Mouse (Mus musculus) liver (tissue): Measurements from ENCODE around the gene Ilf3.

Experiments
- DNase-seq: peaks from one replicate; pipeline ENCODE4 v3.0.0-alpha.2; 2020; ENCODE audit warnings: mixed read lengths

The Ilf3 gene

GRCm38 (mm10) chr9:21405525-21405924 is 37.9 kb downstream of the Ilf3 start:
- no peak for DNase-seq

DNA sequence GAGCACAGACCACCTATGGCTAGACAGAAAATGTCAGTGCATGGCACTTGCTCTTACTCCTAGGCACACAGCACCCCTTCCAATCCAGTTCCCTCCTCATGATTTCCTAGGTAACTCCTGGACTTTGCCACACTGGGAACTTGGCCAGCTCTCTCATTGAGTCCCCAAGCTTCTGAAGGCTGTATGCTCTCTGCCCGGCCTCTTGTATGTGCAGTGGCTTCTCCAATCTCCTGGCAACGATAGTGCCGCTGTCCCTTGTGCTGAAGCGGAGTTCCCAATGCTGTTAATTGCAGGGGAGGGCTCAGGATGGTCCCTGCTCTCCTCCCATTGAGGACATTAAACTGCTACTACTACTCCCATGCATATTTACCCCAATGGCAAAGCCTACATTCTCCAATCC is 40.3 kb downstream of the Ilf3 start:
- peak; percentile 20 for DNase-seq

DNA sequence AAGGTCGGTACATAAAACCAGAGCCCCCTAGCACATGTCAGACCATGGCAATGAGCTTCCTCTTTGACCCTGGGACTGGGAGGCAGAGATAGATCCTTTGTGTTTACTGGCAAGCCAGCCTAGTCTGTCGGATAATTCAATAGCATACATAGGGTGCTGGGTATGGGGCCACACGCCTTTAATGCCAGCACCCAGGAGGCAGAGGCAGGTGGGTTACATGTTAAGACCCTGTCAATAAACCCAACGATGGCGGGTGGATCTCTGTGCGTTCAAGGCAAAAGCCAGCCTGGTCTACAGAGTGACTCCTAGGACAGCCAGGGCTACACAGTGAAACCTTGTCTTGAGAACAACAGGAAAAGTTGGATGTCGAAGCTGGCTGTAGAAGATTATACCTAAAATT is 41.0 kb downstream of the Ilf3 start:
- DNase-seq = no peak

DNA sequence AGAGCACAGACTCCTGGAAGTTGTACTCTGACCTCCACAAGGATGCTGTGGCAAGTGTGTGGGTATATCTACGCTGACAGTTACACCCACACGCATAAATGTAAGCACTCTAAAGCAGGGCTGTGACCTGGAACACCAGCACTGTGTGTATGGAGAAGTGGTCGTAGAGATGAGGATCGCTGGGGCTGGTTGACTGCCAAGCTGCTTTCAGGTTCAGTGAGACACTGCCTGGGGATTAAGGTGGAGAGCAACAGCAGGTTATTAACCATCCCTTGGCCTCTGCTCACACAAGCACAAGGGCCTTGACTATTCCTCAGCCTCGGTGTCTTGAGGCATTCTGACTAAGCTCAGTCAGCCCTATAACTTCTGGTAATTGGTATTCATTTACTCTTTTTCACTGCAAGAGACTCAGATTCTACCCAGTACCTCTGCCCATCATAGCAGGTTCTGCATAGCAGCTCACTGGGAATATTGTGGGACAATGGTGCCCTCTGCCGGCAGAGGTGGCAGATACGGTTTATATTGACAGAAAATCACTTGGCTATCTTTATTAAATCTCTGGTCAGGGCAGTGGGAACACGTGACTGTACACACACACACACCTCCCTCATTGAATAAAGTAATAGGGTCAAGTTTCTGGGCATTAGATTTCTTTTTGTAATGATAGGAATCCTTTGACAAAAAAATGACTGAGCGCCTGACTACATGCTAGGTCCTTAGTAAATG is 42.1 kb downstream of the Ilf3 start:
- DNase-seq = peak; percentile 83

GRCm38 (mm10) chr9:21411669-21412550 is 44.2 kb downstream of the Ilf3 start, which contains the start of gene Qtrt1:
Gene Qtrt1, plus strand, starts transcription at chr9:21411837.
- peak; percentile 90 for DNase-seq

- no peak for DNase-seq
Observed at GRCm38 (mm10) chr9:21417866-21418265, 50.2 kb downstream of the Ilf3 start.

- peak; percentile 14 for DNase-seq
Observed at GRCm38 (mm10) chr9:21419646-21420045, 52.0 kb downstream of the Ilf3 start.

DNA sequence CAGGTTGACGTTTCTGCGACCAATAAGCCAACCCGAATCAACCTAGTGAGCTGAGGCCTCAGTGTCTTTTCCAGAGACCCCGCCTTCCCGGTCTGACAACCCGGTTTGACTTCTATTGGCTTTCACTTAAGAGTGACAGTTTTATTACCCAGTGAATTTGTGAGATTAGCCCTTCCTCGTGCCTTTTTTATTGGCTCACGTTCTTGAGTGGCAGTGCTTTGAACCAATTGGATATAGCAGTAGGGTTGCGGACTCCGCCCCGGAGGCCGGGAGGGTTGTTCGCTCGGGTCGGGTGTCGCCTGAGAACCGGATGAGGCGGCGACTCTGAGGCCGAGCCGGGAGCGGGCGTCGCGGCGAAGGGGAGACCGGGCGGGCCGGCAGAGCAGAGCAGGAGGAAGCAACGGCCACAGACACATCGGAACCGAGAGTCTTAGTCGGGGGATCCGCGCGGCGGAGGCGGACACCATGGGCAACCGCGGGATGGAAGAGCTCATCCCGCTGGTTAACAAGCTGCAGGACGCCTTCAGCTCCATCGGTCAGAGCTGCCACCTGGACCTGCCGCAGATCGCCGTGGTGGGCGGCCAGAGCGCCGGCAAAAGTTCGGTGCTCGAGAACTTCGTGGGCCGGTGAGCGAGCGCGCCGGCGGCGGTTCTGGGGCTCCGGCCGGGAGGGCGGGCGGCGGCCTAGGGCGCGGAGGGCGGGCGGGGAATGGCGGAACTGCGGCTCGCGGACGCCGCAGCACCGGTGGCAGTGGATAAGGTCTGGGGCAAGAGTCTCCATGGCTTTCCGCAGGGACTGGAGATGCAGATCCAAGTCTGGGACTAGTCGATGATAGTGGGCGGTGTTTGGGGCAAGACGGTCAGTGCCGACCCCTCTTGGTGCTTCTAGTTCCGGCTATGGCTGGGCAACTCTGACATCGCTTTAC is 57.2 kb downstream of the Ilf3 start, which contains the start of gene Dnm2:
Dnm2 (plus strand) TSS at position 278 of the 925 bp plus-strand sequence.
- peak; percentile 96 for DNase-seq

- peak; percentile 25 for DNase-seq
Observed at GRCm38 (mm10) chr9:21425556-21425945, 57.9 kb downstream of the Ilf3 start.

DNA sequence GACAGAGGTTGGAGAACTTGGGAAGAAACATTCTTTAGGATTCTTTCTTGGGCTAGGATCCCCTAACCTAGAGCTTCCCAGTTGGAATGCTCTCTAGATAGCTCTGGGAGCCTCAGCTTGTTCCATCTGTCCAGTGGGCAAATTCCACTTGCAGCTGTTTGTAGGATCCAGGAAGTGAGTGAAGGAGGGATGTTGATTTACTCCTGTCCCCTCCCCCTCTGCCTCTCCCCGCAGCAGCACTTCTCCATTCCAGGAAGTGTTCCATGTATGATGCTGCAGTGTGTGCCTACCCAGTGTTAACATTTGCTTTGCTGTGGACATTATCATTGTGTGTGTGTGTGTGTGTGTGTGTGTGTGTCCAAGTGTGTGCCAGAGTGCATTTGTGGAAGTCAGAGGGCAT is 58.3 kb downstream of the Ilf3 start:
- DNase-seq = peak; percentile 30

DNA sequence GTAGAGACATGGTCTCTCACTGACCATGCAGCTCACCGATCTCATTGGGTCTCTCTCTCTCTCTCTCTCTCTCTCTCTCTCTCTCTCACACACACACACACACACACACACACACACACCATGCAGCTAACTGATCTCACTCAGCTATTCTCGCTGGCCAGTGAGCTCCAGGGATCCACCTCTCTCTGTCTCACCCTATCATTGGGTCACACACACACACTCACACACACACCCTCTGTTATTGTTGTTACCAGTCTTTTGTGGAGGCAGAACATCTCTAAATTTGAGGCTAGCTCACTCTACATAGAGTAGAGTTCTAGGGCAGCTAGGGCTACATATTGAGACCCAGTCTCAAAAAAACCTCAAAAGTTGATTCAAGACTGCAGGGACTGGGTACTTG is 58.9 kb downstream of the Ilf3 start:
- no peak for DNase-seq

GRCm38 (mm10) chr9:21427773-21428172 is 60.1 kb downstream of the Ilf3 start:
- no peak for DNase-seq

GRCm38 (mm10) chr9:21428178-21428577 is 60.5 kb downstream of the Ilf3 start:
- no peak for DNase-seq

DNA sequence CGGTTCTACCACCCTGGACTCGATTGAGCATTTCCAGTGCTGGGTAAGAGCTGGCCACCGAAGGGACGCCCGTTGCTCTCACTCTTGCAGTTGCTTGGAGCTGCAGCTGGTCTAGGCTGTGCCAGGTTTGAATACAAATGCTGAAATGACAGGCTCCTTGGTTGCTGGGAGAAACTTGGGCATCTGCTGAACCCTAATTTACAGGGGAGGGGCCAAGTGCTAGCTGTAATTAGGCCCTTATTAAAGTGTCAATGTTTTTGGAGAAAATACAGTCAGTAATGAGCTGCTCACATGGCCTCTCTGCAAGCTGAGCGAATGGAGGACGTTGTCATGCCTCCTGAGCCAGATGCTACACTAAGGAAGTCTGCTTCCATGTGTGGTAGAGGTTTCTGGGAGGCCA is 63.1 kb downstream of the Ilf3 start:
- DNase-seq = no peak

DNA sequence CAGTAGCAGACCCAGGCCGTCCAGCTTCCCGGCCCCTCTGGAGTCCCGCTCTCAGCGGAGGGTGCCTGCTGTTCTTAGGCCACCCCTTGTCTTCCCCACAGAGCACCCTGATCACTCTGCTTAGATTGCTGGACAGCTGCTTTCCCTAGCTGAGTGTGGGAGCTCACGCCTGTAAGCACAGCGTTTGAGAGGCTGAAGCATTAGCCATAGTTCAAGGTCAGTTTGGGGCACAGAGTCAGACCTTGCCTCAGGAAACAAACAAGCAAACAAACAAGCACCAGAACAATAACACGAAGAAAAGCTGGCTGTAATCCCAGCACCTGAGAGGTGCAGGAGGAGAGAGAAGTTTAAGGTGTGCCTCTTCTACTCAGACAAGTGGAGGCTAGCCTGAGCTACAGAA is 64.4 kb downstream of the Ilf3 start:
- no peak for DNase-seq

DNA sequence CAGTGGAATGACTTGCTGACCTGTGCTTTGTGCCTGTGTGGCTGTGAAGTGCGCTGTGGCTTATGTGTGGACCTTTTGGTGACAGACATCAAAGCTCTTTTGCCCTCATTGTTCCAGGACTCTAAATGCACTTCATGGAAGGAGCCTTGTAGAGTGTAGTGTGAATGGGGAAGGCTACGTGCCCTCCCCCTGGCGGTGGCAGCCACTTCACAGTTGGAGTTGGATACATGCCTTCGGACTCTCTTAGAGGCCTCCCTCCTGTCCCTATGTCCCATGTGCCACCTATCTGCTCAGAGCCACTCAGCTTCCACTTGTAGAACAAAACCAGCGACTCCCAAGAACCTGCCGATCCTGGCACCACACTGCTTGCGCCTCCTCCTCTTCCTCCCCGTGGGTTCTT is 66.1 kb downstream of the Ilf3 start:
- DNase-seq = no peak

DNA sequence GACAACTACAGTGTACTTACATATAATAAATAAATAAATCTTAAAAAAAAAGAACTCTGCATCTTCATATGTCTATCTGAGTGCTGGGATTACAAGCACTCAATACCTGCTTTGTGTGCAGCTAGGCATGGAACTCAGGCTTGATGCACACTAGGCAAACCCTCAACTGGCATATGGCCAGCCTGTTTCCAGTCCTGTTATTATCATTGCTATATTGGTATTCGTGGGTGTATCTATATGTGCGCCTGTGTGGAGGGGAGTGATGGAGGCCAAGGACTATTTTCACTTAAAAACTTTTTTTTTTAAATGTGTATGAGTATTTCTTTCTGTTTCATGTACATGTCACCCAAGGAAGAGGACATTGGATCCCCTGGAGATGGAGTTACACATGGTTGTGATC is 66.7 kb downstream of the Ilf3 start:
- DNase-seq = no peak

DNA sequence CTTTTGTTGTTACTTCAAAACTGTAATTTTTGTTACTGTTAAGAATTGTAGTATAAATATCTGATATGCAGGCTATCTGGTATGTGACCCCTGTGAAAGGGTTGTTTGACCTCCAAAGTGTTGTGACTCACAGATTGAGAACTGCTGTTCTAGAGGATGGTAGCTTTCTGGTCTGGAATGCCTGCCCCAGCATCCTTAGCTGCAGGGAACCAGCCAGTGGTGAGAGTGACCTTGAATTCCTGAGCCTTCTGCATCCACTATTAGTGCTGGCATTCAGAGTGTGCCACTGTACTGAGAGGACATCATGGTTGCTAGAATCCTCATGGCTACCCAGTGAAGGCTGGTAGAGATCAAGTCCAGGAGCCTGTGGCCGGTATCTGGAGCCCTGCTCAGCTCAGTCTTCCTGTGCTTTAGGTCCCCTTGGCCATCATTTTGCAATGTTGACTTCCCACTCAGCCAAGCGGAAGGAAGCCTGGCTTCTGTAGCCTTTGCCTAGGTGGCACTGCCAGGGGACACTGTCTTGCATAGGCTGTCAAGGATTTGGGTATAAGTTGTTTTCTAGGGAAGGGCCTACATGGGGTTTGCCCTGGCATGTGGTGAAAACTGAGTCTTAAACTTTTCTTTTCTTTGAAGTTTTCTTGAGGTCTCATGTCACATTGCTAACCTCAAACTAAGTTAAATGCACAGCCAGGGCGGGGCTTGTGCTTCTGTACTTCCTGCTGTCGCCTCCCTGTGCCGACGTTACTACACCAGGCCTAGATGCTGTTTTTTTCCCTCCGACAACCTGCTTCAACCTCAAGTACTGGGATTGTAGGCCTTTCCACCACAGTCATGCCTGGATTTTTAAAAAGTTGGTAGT is 68.3 kb downstream of the Ilf3 start:
- DNase-seq = no peak

- DNase-seq = no peak
Observed at GRCm38 (mm10) chr9:21437577-21437976, 69.9 kb downstream of the Ilf3 start.

- no peak for DNase-seq
Observed at GRCm38 (mm10) chr9:21438219-21438618, 70.5 kb downstream of the Ilf3 start.

DNA sequence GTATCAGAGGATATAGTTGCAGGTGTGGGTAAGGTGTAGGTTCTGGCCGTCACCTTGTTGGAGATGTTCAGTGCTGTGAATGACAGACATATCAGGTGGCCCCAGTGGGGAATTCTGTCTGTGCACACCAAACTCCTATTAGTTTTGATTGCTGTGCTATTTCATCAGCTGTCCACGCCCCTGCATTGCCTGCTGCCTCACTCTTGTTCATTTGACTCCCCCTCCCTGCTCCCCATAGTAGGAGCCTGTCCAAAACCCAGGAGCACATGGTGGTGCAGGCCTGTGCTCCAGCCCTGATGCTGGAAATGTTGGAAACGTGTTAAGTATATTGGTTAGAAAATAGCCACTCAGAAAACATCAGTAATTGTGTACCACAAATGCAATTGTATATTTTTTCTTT is 71.8 kb downstream of the Ilf3 start:
- DNase-seq = no peak

DNA sequence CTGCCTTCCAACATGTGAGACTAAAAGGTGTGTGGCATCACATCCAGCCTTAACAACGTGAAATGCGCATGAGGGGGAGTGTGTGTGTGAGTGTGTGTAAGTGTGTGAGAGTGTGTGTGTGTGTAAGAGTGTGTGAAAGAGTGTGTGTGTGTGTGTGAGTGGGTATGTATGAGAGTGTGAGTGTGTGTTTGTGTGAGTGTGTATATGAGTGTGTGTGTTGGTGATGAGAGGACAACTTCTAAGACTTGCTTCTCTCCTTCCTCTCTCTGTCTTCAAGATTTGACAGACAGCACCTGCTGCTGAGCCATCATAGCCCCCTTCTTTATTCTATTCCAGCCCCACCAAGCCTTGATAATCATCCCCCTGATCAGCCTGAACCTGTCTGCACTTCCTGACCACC is 72.2 kb downstream of the Ilf3 start:
- DNase-seq = no peak
